Mouse (Mus musculus) activated CD4-positive, CD25-positive, alpha-beta regulatory T cell, adult 4 months (primary cell): ENCODE data around the gene Cyct. TPM values are rescaled to one million over a fixed set of nuclear protein-coding genes. Genes with fewer than 3 reads are reported as not detected.

ENCODE experiments used
- ATAC-seq: one replicate; pipeline ENCODE4 v1.8.0; 2017
- polyA plus RNA-seq, 2 experiments: library from polyadenylated mRNA; unstranded; fragments of 100-300 nt; shearing (Covaris generic); gene quantifications; one replicate each; pipeline ENCODE4 v1.2.1; 2017

Cyct gene
- not detected for polyA plus RNA-seq

- no peak for ATAC-seq
Measured at GRCm38 (mm10) chr2:76360226-76360625, at the start of gene Cyct. TSS of gene Cyct (minus strand) at chr2:76360450.

GRCm38 (mm10) chr2:76409986-76410385 is 49.7 kb upstream of the Cyct start:
- no peak for ATAC-seq

GRCm38 (mm10) chr2:76409526-76409925 is 49.3 kb upstream of the Cyct start:
- ATAC-seq, result no peak

GRCm38 (mm10) chr2:76406937-76407441 is 46.7 kb upstream of the Cyct start:
- peak; percentile 16 for ATAC-seq

- ATAC-seq, result peak; percentile 46
Measured at GRCm38 (mm10) chr2:76406151-76406936, 46.1 kb upstream of the Cyct start, which contains the start of gene Osbpl6. TSS of gene Osbpl6 (plus strand) at chr2:76406508.

- no peak for ATAC-seq
Measured at GRCm38 (mm10) chr2:76405596-76406150, 45.4 kb upstream of the Cyct start.

GRCm38 (mm10) chr2:76400178-76400577 is 39.9 kb upstream of the Cyct start:
- no peak for ATAC-seq

GRCm38 (mm10) chr2:76386531-76386930 is 26.3 kb upstream of the Cyct start:
- no peak for ATAC-seq

GRCm38 (mm10) chr2:76378646-76379045 is 18.4 kb upstream of the Cyct start:
- no peak for ATAC-seq

- ATAC-seq, result peak; percentile 66
Measured at GRCm38 (mm10) chr2:76374544-76375206, 14.4 kb upstream of the Cyct start.

GRCm38 (mm10) chr2:76372244-76372643 is 12.0 kb upstream of the Cyct start:
- ATAC-seq, result no peak

GRCm38 (mm10) chr2:76370656-76370922 is 10.3 kb upstream of the Cyct start:
- ATAC-seq, result no peak

GRCm38 (mm10) chr2:76369821-76370655 is 9.8 kb upstream of the Cyct start, which contains the start of gene Rbm45:
TSS of gene Rbm45 (plus strand) at chr2:76369984.
- ATAC-seq, result peak; percentile 83

- no peak for ATAC-seq
Measured at GRCm38 (mm10) chr2:76368861-76369660, 8.8 kb upstream of the Cyct start.

- ATAC-seq, result peak; percentile 34
Measured at GRCm38 (mm10) chr2:76367188-76367922, 7.1 kb upstream of the Cyct start.

- no peak for ATAC-seq
Measured at GRCm38 (mm10) chr2:76365811-76366210, 5.6 kb upstream of the Cyct start.

- ATAC-seq, result no peak
Measured at GRCm38 (mm10) chr2:76362111-76362510, 1.9 kb upstream of the Cyct start.

GRCm38 (mm10) chr2:76347839-76348238 is 12.4 kb downstream of the Cyct start:
- no peak for ATAC-seq

- ATAC-seq, result no peak
Measured at GRCm38 (mm10) chr2:76342146-76342545, 18.1 kb downstream of the Cyct start.

GRCm38 (mm10) chr2:76338215-76339156 is 21.8 kb downstream of the Cyct start, which contains the start of gene Pde11a:
TSS of gene Pde11a (minus strand) at chr2:76338774.
- no peak for ATAC-seq
